In the genomic region with DNA sequence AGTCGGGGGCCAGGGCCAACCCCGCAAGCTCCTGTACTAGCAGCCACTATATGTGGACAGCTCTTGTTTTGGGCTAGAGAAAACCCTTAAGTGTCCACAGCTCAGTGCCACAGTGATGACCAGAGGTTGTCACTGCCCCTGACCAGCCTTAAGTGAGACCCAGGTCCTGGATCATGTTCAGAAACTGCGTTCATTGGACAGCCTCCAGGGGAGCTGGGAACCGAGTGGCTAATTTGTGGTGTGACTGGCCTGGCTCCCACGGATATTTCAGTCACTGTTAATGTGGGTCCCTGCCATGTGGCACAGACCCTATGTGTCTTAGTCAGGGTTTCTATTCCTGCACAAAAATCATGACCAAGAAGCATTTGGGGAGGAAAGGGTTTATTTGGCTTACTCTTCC, we compare ENCODE assay signal across 27 mouse cellular contexts.
"Had no signal": no experiment of that assay in that cellular context is flagged by ENCODE, and none has a peak within 500 bp of the region (broad histone marks: within the 10 kb centered on the region; RNA-seq: fewer than 3 reads in every experiment).

No protein-coding gene starts in this region.

- H3K4me3 ChIP-seq: limb, embryonic 10.5 days; limb, embryonic 12.5 days; limb, embryonic 13.5 days; limb, embryonic 15.5 days; liver, embryonic 12.5 days; liver, embryonic 13.5 days; liver, embryonic 15.5 days; lung, embryonic 15.5 days; megakaryocyte, embryonic 14.5 days; midbrain, embryonic 10.5 days; midbrain, embryonic 12.5 days; midbrain, embryonic 13.5 days; midbrain, embryonic 15.5 days; myocyte; neural tube, embryonic 12.5 days had no signal

- DNase-seq: liver; liver, embryonic 13.5 days; liver, postnatal 0 days; lung, adult 18-20 months; lung, adult 2 months; lung, embryonic 14.5 days; lung, postnatal 10 days; lung, postnatal 14 days; lung, postnatal 36 days; lung, postnatal 4 days; midbrain, embryonic 14.5 days had no signal

- H3K27ac ChIP-seq: limb, embryonic 10.5 days; limb, embryonic 12.5 days; limb, embryonic 13.5 days; limb, embryonic 15.5 days; liver, embryonic 12.5 days; liver, embryonic 13.5 days; liver, embryonic 14.5 days; liver, embryonic 15.5 days; lung, embryonic 15.5 days; macrophage; midbrain, embryonic 10.5 days; midbrain, embryonic 12.5 days; midbrain, embryonic 15.5 days; neural tube, embryonic 12.5 days had no signal

- H3K27me3 ChIP-seq: limb, embryonic 12.5 days; limb, embryonic 13.5 days; limb, embryonic 15.5 days; liver, embryonic 12.5 days; liver, embryonic 13.5 days; liver, embryonic 15.5 days; lung, embryonic 15.5 days; midbrain, embryonic 12.5 days; midbrain, embryonic 13.5 days; midbrain, embryonic 15.5 days; neural tube, embryonic 12.5 days had no signal

- H3K4me1 ChIP-seq: limb, embryonic 12.5 days; limb, embryonic 13.5 days; liver, embryonic 12.5 days; liver, embryonic 13.5 days; liver, embryonic 15.5 days; lung, embryonic 15.5 days; midbrain, embryonic 12.5 days; neural tube, embryonic 12.5 days had no signal
